Mouse (Mus musculus) thymus, postnatal 14 days (tissue): ENCODE results near the gene Rab11fip3.

ENCODE experiments used
- DNase-seq: peaks from one replicate; pipeline ENCODE4 v3.0.0; 2021

Gene Rab11fip3

GRCm38 (mm10) chr17:25985306-25986294 is 83.8 kb downstream of the Rab11fip3 start, which contains the start of gene Capn15:
Gene Capn15 (minus strand): TSS chr17:25985796.
- DNase-seq = peak; percentile 93

- DNase-seq = no peak
Observed at GRCm38 (mm10) chr17:25984556-25985305, 84.6 kb downstream of the Rab11fip3 start.

- DNase-seq = no peak
Observed at GRCm38 (mm10) chr17:25984066-25984465, 85.3 kb downstream of the Rab11fip3 start.

GRCm38 (mm10) chr17:25982913-25983312 is 86.4 kb downstream of the Rab11fip3 start:
- no peak for DNase-seq

GRCm38 (mm10) chr17:25980854-25981253 is 88.5 kb downstream of the Rab11fip3 start:
- DNase-seq = no peak

- no peak for DNase-seq
Observed at GRCm38 (mm10) chr17:25979829-25980738, 89.3 kb downstream of the Rab11fip3 start.

- DNase-seq = no peak
Observed at GRCm38 (mm10) chr17:25970954-25971707, 98.2 kb downstream of the Rab11fip3 start.

GRCm38 (mm10) chr17:25970448-25970847 is 98.9 kb downstream of the Rab11fip3 start:
- no peak for DNase-seq

- no peak for DNase-seq
Observed at GRCm38 (mm10) chr17:25968176-25968575, 101.2 kb downstream of the Rab11fip3 start.

- no peak for DNase-seq
Observed at GRCm38 (mm10) chr17:25967652-25968051, 101.7 kb downstream of the Rab11fip3 start.

- no peak for DNase-seq
Observed at GRCm38 (mm10) chr17:25964271-25964670, 105.1 kb downstream of the Rab11fip3 start.

- DNase-seq = no peak
Observed at GRCm38 (mm10) chr17:25962413-25962905, 106.9 kb downstream of the Rab11fip3 start.

- DNase-seq = no peak
Observed at GRCm38 (mm10) chr17:25961566-25961965, 107.8 kb downstream of the Rab11fip3 start.

GRCm38 (mm10) chr17:25959630-25960467 is 109.5 kb downstream of the Rab11fip3 start:
- DNase-seq = no peak

- DNase-seq = no peak
Observed at GRCm38 (mm10) chr17:25958771-25959494, 110.4 kb downstream of the Rab11fip3 start.

GRCm38 (mm10) chr17:25957586-25958051 is 111.7 kb downstream of the Rab11fip3 start:
- DNase-seq = no peak

GRCm38 (mm10) chr17:25956631-25957030 is 112.7 kb downstream of the Rab11fip3 start:
- no peak for DNase-seq

GRCm38 (mm10) chr17:25956201-25956600 is 113.2 kb downstream of the Rab11fip3 start:
- no peak for DNase-seq

- DNase-seq = no peak
Observed at GRCm38 (mm10) chr17:25955736-25956135, 113.6 kb downstream of the Rab11fip3 start.

GRCm38 (mm10) chr17:25954671-25955070 is 114.7 kb downstream of the Rab11fip3 start:
- DNase-seq = no peak
